ENCODE assay signal across 8 mouse cellular contexts in the genomic region with DNA sequence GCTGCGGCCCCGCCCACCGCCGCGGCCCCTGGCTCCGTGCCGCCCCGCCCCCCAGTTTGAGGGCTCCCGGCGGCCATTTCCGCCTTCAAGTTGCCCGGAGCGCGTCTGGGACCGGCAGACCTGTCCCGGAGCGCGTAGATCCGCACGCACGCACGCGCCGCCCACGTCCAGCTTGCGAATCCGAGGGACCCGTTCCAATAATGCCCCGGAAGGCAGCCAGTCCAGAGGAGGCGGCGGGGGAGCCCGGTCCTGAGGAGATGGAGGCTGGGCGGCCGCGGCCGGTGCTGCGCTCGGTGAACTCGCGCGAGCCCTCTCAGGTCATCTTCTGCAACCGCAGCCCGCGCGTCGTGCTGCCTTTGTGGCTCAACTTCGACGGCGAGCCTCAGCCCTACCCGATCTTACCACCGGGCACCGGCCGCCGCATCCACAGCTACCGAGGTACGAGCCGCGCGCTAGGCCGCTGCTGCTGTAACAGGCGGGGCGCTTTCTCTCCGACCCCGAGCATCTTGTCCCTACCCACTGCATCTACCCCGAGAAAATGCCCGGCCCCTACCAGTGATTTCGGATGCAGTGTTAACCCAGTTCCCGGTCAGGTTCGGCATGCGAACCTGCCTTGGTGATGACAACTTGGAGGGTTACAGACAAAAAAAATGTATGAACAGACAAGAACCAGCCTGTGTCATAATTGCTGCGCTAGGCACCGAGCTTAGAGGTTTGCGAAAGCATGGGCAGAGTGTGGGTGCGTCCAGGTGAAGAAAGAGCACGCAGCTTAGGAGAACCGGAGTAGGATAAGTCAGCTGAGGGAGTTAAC. TPM values are rescaled to one million over a fixed set of nuclear protein-coding genes. Genes with fewer than 3 reads are reported as not detected.
DNase-seq lines count a peak whose midpoint lies in the region; ATAC-seq and TF ChIP-seq lines count a peak whose summit lies in the region.

A gene (plus strand): TSS at position 19 of the 811 bp plus-strand sequence.

- H3K27me3 ChIP-seq in heart, embryonic 13.5 days (replicated peaks) = no peaks in the 10 kb centered on the region
- no peaks in the 10 kb centered on the region for H3K27me3 ChIP-seq in liver, embryonic 14.5 days (ENCODE audit: control insufficient read depth, insufficient read depth, low read length)
- H3K27me3 ChIP-seq in neural tube, embryonic 11.5 days (ENCODE audit: control insufficient read depth, insufficient read depth, low read length) = no peaks in the 10 kb centered on the region
- H3K27me3 ChIP-seq in stomach, embryonic 16.5 days (ENCODE audit: control insufficient read depth, insufficient read depth, low read length) = no peaks in the 10 kb centered on the region

- no peak for TF ChIP-seq EP300 in liver, embryonic 14.5 days (IDR thresholded peaks at IDR 0.05; ENCODE audit: low read depth)

- H3K4me1 ChIP-seq in brown adipose tissue, adult 24 weeks (ENCODE audit: control insufficient read depth, insufficient read depth, insufficient read length, low read length) = no peaks in the 10 kb centered on the region
- H3K4me1 ChIP-seq in heart, embryonic 13.5 days = peaks cover 26% of the 10 kb centered on the region
- peaks cover 0 to 11% of the 10 kb centered on the region in 2 experiments; a peak in 2 of 4 replicates for H3K4me1 ChIP-seq in liver, embryonic 14.5 days (replicated peaks; ENCODE audit: control insufficient read depth in 2 of 2, insufficient read depth in 2 of 2, low read length in 1 of 2)
- H3K4me1 ChIP-seq in neural tube, embryonic 11.5 days (ENCODE audit: control insufficient read depth, insufficient read depth, low read length) = peaks cover 8% of the 10 kb centered on the region
- peaks cover 12% of the 10 kb centered on the region for H3K4me1 ChIP-seq in stomach, embryonic 16.5 days (ENCODE audit: control insufficient read depth, insufficient read depth, low read length)

- peaks cover 22% of the 10 kb centered on the region for H3K36me3 ChIP-seq in heart, embryonic 13.5 days
- H3K36me3 ChIP-seq in liver, embryonic 14.5 days (replicated peaks; ENCODE audit: control insufficient read depth, insufficient read depth, low read depth) = peaks cover 1% of the 10 kb centered on the region; the same call in 1 of the 2 replicates
- peaks cover 2% of the 10 kb centered on the region for H3K36me3 ChIP-seq in neural tube, embryonic 11.5 days (ENCODE audit: control insufficient read depth, insufficient read depth, low read length)
- H3K36me3 ChIP-seq in stomach, embryonic 16.5 days (ENCODE audit: control insufficient read depth, insufficient read depth, low read length) = 0 out of 2 replicates have a peak, but pooled peaks cover 6% of the 10 kb centered on the region

- ATAC-seq in heart, embryonic 13.5 days (ENCODE audit: extremely low read depth, insufficient number of reproducible peaks, low FRiP score, low TSS enrichment) = peak; percentile 84
- ATAC-seq in liver, embryonic 14.5 days (ENCODE audit: insufficient read depth) = peak; percentile 89
- ATAC-seq in neural tube, embryonic 11.5 days (ENCODE audit: insufficient read depth, low FRiP score, low TSS enrichment) = peak; percentile 89
- peak; percentile 88 for ATAC-seq in stomach, embryonic 16.5 days (ENCODE audit: insufficient read depth, low FRiP score)

- H3K9me3 ChIP-seq in heart, embryonic 13.5 days = no peaks in the 10 kb centered on the region
- no peaks in the 10 kb centered on the region for H3K9me3 ChIP-seq in liver, embryonic 14.5 days (ENCODE audit: control insufficient read depth, low read length)
- no peaks in the 10 kb centered on the region for H3K9me3 ChIP-seq in neural tube, embryonic 11.5 days (ENCODE audit: control insufficient read depth, low read length)
- H3K9me3 ChIP-seq in stomach, embryonic 16.5 days (replicated peaks; ENCODE audit: control insufficient read depth, low read length) = no peaks in the 10 kb centered on the region

- peak; percentile 87 for DNase-seq in CD4-positive helper T cell, adult 2 months (ENCODE audit: low read depth, low spot score)
- peak; percentile 44 for DNase-seq in fibroblast of lung, adult 2 months (ENCODE audit: low read depth)
- peak; percentile 94 for DNase-seq in kidney, postnatal 10 days
- peak; percentile 61 to 68 (median 66) for DNase-seq in liver, embryonic 14.5 days (ENCODE audit: low read depth in 3 of 3, low spot score in 3 of 3)
- peak; percentile 88 for DNase-seq in neural tube, embryonic 11.5 days (ENCODE audit: low spot score)

- peak within 1 kb of the TSS; percentile 76 for H3K4me3 ChIP-seq in brown adipose tissue, adult 24 weeks (ENCODE audit: insufficient read depth, low read depth, low read length)
- peak within 1 kb of the TSS; percentile 82 for H3K4me3 ChIP-seq in heart, embryonic 13.5 days
- peak within 1 kb of the TSS; percentile 69 to 86 for H3K4me3 ChIP-seq in liver, embryonic 14.5 days (ENCODE audit: insufficient read depth in 1 of 2, low read depth in 2 of 2, low read length in 2 of 2)
- peak within 1 kb of the TSS; percentile 73 for H3K4me3 ChIP-seq in neural tube, embryonic 11.5 days (ENCODE audit: low read depth, low read length)
- peak within 1 kb of the TSS; percentile 80 for H3K4me3 ChIP-seq in stomach, embryonic 16.5 days (replicated peaks; ENCODE audit: low read length)

- H3K27ac ChIP-seq in brown adipose tissue, adult 24 weeks (replicated peaks; ENCODE audit: low read depth, low read length) = peak within 1 kb of the TSS; percentile 78
- peak within 1 kb of the TSS; percentile 89 for H3K27ac ChIP-seq in heart, embryonic 13.5 days (replicated peaks)
- H3K27ac ChIP-seq in liver, embryonic 14.5 days = 0 out of 2 replicates have a peak within 1 kb of the TSS, but pooled peaks have one; percentile 28
- peak within 1 kb of the TSS; percentile 82 for H3K27ac ChIP-seq in neural tube, embryonic 11.5 days (ENCODE audit: low read depth, low read length)
- H3K27ac ChIP-seq in stomach, embryonic 16.5 days (ENCODE audit: low read length) = peak within 1 kb of the TSS; percentile 92

- peak; percentile 28; the same call in 1 of the 2 replicates for TF ChIP-seq CTCF in liver, embryonic 14.5 days (IDR thresholded peaks at IDR 0.05; ENCODE audit: low read depth)

- H3K9ac ChIP-seq in heart, embryonic 13.5 days = peak within 1 kb of the TSS; percentile 86
- H3K9ac ChIP-seq in liver, embryonic 14.5 days (replicated peaks) = peak within 1 kb of the TSS; percentile 78
- H3K9ac ChIP-seq in neural tube, embryonic 11.5 days (ENCODE audit: low read length) = peak within 1 kb of the TSS; percentile 91
- H3K9ac ChIP-seq in stomach, embryonic 16.5 days (ENCODE audit: low read length) = peak within 1 kb of the TSS; percentile 90

- peak within 1 kb of the TSS; percentile 93 for H3K4me2 ChIP-seq in heart, embryonic 13.5 days
- H3K4me2 ChIP-seq in liver, embryonic 14.5 days (ENCODE audit: low read depth) = peak within 1 kb of the TSS; percentile 85
- H3K4me2 ChIP-seq in neural tube, embryonic 11.5 days (ENCODE audit: low read depth) = peak within 1 kb of the TSS; percentile 91
- peak within 1 kb of the TSS; percentile 66 for H3K4me2 ChIP-seq in stomach, embryonic 16.5 days (ENCODE audit: low read depth, low read length)

- WGBS in heart, embryonic 13.5 days = under 1% methylated on average over 74 of the region's 76 CpGs
- under 1% methylated on average over 74 of the region's 76 CpGs for WGBS in liver, embryonic 14.5 days (ENCODE audit: insufficient replicate concordance)
- under 1% methylated on average over 56 of the region's 76 CpGs for WGBS in neural tube, embryonic 11.5 days
- under 1% methylated on average over 58 of the region's 76 CpGs for WGBS in stomach, embryonic 16.5 days

RNA-seq across cellular contexts. Expression of the gene that starts here (rescaled TPM):
- polyA plus RNA-seq in brown adipose tissue, adult 24 weeks (2012; ENCODE audit: insufficient read depth, insufficient read length, missing spikeins) = 13.2 and 15.0 TPM in 2 replicates
- 24.2 and 28.9 TPM in 2 replicates for polyA plus RNA-seq in heart, embryonic 13.5 days (2015; fragmentation: Nextera tagmentation; extraction: Ambion mirVana)
- 3.9 and 5.0 TPM in 2 replicates for polyA plus RNA-seq in liver, embryonic 14.5 days (2012; rRNA removed)
- polyA plus RNA-seq in liver, embryonic 14.5 days (2014; fragmentation: Nextera tagmentation; extraction: Ambion mirVana) = 7.4 and 8.0 TPM in 2 replicates
- polyA plus RNA-seq in neural tube, embryonic 11.5 days (2014; fragmentation: Nextera tagmentation; extraction: Ambion mirVana) = 64.9 and 68.2 TPM in 2 replicates
- polyA plus RNA-seq in stomach, embryonic 16.5 days (2015; fragmentation: Nextera tagmentation; extraction: Ambion mirVana) = 34.4 and 35.9 TPM in 2 replicates

Comparison
In these comparisons a context has a peak if more than half of its experiments do, and no peak if none do; other contexts are left out.
1. Peak in every context shown above with its lines: DNase-seq, ATAC-seq, H3K4me3 ChIP-seq and H3K27ac ChIP-seq.
2. DNase-seq: peak in every context shown above with its lines; median percentile 94 in kidney, postnatal 10 days; 88 in neural tube, embryonic 11.5 days; 87 in CD4-positive helper T cell, adult 2 months; 66 in liver, embryonic 14.5 days; 44 in fibroblast of lung, adult 2 months.
3. H3K27ac ChIP-seq: peak in every context shown above with its lines; median percentile 92 in stomach, embryonic 16.5 days; 89 in heart, embryonic 13.5 days; 82 in neural tube, embryonic 11.5 days; 78 in brown adipose tissue, adult 24 weeks; 28 in liver, embryonic 14.5 days.